Mouse (Mus musculus) liver, postnatal 0 days (tissue): ENCODE measurements around the gene Erbb4. TPM values are rescaled to one million over a fixed set of nuclear protein-coding genes. Genes with fewer than 3 reads are reported as not detected.

Experiments used
- ATAC-seq: fragments of 200-750 bp; cut with Nextera tagmentation; 2 replicates; pipeline ENCODE4 v1.8.0; 2017; ENCODE audit warnings: mild to moderate bottlenecking, moderate library complexity
- DNase-seq: peaks from one replicate; pipeline ENCODE4 v3.0.0-alpha.2; 2016
- H3K27ac ChIP-seq: fragments of 300-500 bp; sonication (generic); 2 replicates; pipeline ENCODE4 v1.5.1; 2014; ENCODE audit warnings: antibody characterized with exemption, moderate library complexity, mild to moderate bottlenecking, low read depth
- H3K27me3 ChIP-seq: fragments of 300-500 bp; sonication (generic); 2 replicates; pipeline ENCODE4 v1.6.1; 2014; ENCODE audit warnings: low read length, control low read depth, mixed read lengths; ENCODE audit not compliant: insufficient read depth
- H3K36me3 ChIP-seq: fragments of 300-500 bp; sonication (generic); replicated peaks from 2 replicates; pipeline ENCODE4 v1.6.1; 2014; ENCODE audit warnings: mild to moderate bottlenecking, control low read depth, low read length, moderate library complexity, mixed read lengths; ENCODE audit not compliant: insufficient read depth
- H3K4me1 ChIP-seq: fragments of 300-500 bp; sonication (generic); 2 replicates; pipeline ENCODE4 v1.6.1; 2014; ENCODE audit warnings: antibody characterized with exemption, mild to moderate bottlenecking, control low read depth; ENCODE audit not compliant: insufficient read depth
- H3K4me2 ChIP-seq: fragments of 300-500 bp; sonication (generic); 2 replicates; pipeline ENCODE4 v1.6.1; 2014; ENCODE audit warnings: low read depth, mild to moderate bottlenecking, low read length, moderate library complexity, mixed read lengths
- H3K4me3 ChIP-seq: fragments of 300-500 bp; sonication (generic); 2 replicates; pipeline ENCODE4 v1.5.1; 2014; ENCODE audit warnings: low read depth, low read length
- H3K9ac ChIP-seq: fragments of 300-500 bp; sonication (generic); replicated peaks from 2 replicates; pipeline ENCODE4 v1.6.1; 2014; ENCODE audit warnings: mild to moderate bottlenecking, moderate library complexity
- H3K9me3 ChIP-seq: fragments of 300-500 bp; sonication (generic); 2 replicates; pipeline ENCODE4 v1.6.1; 2016; ENCODE audit warnings: mild to moderate bottlenecking, control low read depth, low read length, mixed read lengths
- CTCF ChIP-seq: sonication (generic); IDR thresholded peaks from 2 replicates; pipeline ENCODE4 v1.5.1; 2016; ENCODE audit warnings: antibody characterized with exemption, low read depth
- EP300 ChIP-seq: IDR thresholded peaks from 2 replicates; pipeline ENCODE4 v1.6.1; 2016; ENCODE audit warnings: antibody characterized with exemption, low read depth, mild to moderate bottlenecking
- WGBS: fragments of 180-500 bp; shearing (Covaris S2); extraction: QIAGEN DNeasy Blood & Tissue Kit; methylation state at CpG from one replicate; pipeline ENCODE4 v1.1.7; 2014; ENCODE audit not compliant: insufficient replicate concordance; 5-methylcytosine and 5-hydroxymethylcytosine counted together
- polyA plus RNA-seq: library from polyadenylated mRNA; unstranded; fragments of >200 nt; fragmentation: Nextera tagmentation; extraction: Ambion mirVana; gene quantifications from 2 replicates; pipeline ENCODE4 v1.2.1, GENCODE M21; 2015

Erbb4 gene
- polyA plus RNA-seq, 1 experiment from 2014 or later, result 0.06 TPM

GRCm38 (mm10) chr1:68892041-68892440, 215.8 kb downstream of the Erbb4 start:
- no peak overlapping the region for H3K27ac ChIP-seq
- DNase-seq (no peak), ATAC-seq (no peak)
- no peak overlapping the region for H3K4me2 ChIP-seq
- no peaks in the 10 kb centered on the region for H3K9me3 ChIP-seq
- no peaks in the 10 kb centered on the region for H3K4me1 ChIP-seq
- H3K36me3 ChIP-seq, result no peaks in the 10 kb centered on the region
- H3K9ac ChIP-seq, result no peak overlapping the region
- no peak for TF ChIP-seq EP300
- no peak for TF ChIP-seq CTCF
- WGBS, result 65% methylated on average over 2 of the region's 2 CpGs
- H3K27me3 ChIP-seq, result no peaks in the 10 kb centered on the region
- no peak overlapping the region for H3K4me3 ChIP-seq

GRCm38 (mm10) chr1:68886823-68887222, 221.0 kb downstream of the Erbb4 start:
- Histone ChIP-seq H3K27ac (no peak overlapping the region), H3K36me3 (no peaks in the 10 kb centered on the region), H3K9me3 (no peaks in the 10 kb centered on the region), H3K9ac (no peak overlapping the region), H3K4me2 (no peak overlapping the region), H3K4me3 (no peak overlapping the region), H3K4me1 (no peaks in the 10 kb centered on the region), H3K27me3 (no peaks in the 10 kb centered on the region)
- DNase-seq (no peak), ATAC-seq (no peak)
- TF ChIP-seq CTCF (no peak), EP300 (no peak)
- 70% methylated on average over 3 of the region's 3 CpGs for WGBS

GRCm38 (mm10) chr1:68874954-68875353, 232.9 kb downstream of the Erbb4 start:
- WGBS, result 79% methylated on average over 8 of the region's 8 CpGs

GRCm38 (mm10) chr1:68873635-68874020, 234.2 kb downstream of the Erbb4 start:
- WGBS, result 76% methylated on average over 1 of the region's 1 CpGs
- no peaks in the 10 kb centered on the region for H3K36me3 ChIP-seq
- H3K4me3 ChIP-seq, result no peak overlapping the region
- no peaks in the 10 kb centered on the region for H3K27me3 ChIP-seq
- DNase-seq (no peak), ATAC-seq (no peak)
- H3K9ac ChIP-seq, result no peak overlapping the region
- no peak overlapping the region for H3K4me2 ChIP-seq
- no peaks in the 10 kb centered on the region for H3K9me3 ChIP-seq
- H3K4me1 ChIP-seq, result no peaks in the 10 kb centered on the region
- TF ChIP-seq EP300 (no peak), CTCF (no peak)
- H3K27ac ChIP-seq, result no peak overlapping the region

More at GRCm38 (mm10) chr1:68874954-68875353, 232.9 kb downstream of the Erbb4 start:
- H3K4me1 ChIP-seq, result no peaks in the 10 kb centered on the region
- H3K27ac ChIP-seq, result no peak overlapping the region
- no peak overlapping the region for H3K4me2 ChIP-seq
- H3K4me3 ChIP-seq, result no peak overlapping the region
- no peak for TF ChIP-seq EP300
- no peak for TF ChIP-seq CTCF
- DNase-seq, result no peak
- H3K27me3 ChIP-seq, result no peaks in the 10 kb centered on the region
- H3K9me3 ChIP-seq, result no peaks in the 10 kb centered on the region
- no peak for ATAC-seq
- H3K9ac ChIP-seq, result no peak overlapping the region
- H3K36me3 ChIP-seq, result no peaks in the 10 kb centered on the region

- DNase-seq (no peak), ATAC-seq (no peak)
- WGBS, result 63% methylated on average over 2 of the region's 2 CpGs
- Histone ChIP-seq H3K9ac (no peak overlapping the region), H3K9me3 (no peaks in the 10 kb centered on the region), H3K27me3 (no peaks in the 10 kb centered on the region), H3K4me2 (no peak overlapping the region), H3K27ac (no peak overlapping the region), H3K36me3 (no peaks in the 10 kb centered on the region), H3K4me3 (no peak overlapping the region), H3K4me1 (no peaks in the 10 kb centered on the region)
- no peak for TF ChIP-seq EP300
- no peak for TF ChIP-seq CTCF
Measured at GRCm38 (mm10) chr1:68872976-68873634, 234.8 kb downstream of the Erbb4 start.

GRCm38 (mm10) chr1:68860341-68860740, 247.5 kb downstream of the Erbb4 start:
- DNase-seq (no peak), ATAC-seq (no peak)
- H3K36me3 ChIP-seq, result no peaks in the 10 kb centered on the region
- H3K4me3 ChIP-seq, result no peak overlapping the region
- H3K4me1 ChIP-seq, result no peaks in the 10 kb centered on the region
- H3K9me3 ChIP-seq, result no peaks in the 10 kb centered on the region
- no peak overlapping the region for H3K4me2 ChIP-seq
- no peak overlapping the region for H3K9ac ChIP-seq
- H3K27ac ChIP-seq, result no peak overlapping the region
- no peaks in the 10 kb centered on the region for H3K27me3 ChIP-seq
- 84% methylated on average over 2 of the region's 2 CpGs for WGBS
- no peak for TF ChIP-seq EP300
- no peak for TF ChIP-seq CTCF
